Mouse (Mus musculus) regulatory T cell (primary cell): ENCODE data around the gene Rnft2.

Experiments
- in situ Hi-C: fragments of 300-600 bp; cut with MboI, MseI; formaldehyde crosslinking; loops from one replicate; pipeline ENCODE4 v1.15.1; 2025; ENCODE audit warnings: high pct_unique_total_duplicates

The Rnft2 gene

DNA sequence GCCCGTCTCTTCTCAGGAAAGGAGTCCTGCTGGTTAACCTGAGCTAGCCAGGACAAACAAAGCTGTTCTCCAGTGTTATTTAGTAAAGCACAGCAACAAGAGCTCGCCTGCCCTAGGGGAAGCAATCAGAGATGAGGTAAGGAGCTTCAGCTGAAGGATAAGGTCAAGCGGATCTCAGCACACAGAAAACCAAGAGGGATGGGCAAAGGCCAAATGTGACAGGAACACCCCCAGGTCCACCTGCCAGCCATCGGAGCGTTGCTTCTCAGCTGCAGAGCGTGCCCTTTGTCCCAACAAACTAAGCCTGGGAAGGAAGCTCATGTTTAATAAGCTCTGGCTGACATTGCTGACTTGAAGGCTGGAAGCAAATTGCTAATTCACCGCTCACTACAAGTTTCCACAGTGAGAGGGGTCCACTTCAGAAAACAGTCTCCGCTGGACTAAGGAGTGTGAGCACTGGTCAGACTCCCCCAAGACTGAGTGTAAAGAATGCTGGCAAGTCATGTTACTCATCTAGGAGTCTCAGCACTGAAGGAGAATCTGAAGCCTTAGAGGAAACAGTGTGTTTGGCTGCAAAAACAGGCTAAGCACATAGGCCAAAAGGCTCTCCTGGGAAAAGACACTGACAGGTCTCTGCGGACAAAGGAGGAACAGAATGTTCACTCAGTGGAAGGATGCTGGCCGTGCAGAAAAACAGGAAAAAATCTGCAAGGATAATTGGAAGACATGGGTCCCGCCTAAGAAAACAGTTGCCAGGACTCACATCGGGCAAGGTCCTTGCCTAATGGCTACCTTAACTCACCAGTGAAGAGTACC is 101.5 kb downstream of the Rnft2 start:
- in situ Hi-C loops: no loop called here

- in situ Hi-C loops: no loop called here
Measured at GRCm38 (mm10) chr5:118142471-118142870, 102.4 kb downstream of the Rnft2 start.
